Mouse (Mus musculus): ENCODE results near the gene Tmem54.

- no peak for TF ChIP-seq CTCF (IDR thresholded peaks at IDR 0.05; ENCODE audit: borderline replicate concordance, insufficient read depth, low read depth, low read length)
- no peak for TF ChIP-seq POLR2A (IDR thresholded peaks at IDR 0.05; ENCODE audit: borderline replicate concordance, insufficient read depth, low read length)
These were observed 43.9 kb upstream of the Tmem54 start for GRCm38 (mm10) chr4:129061486-129061885.

Data from cerebellum, adult 2 months (tissue).